Mouse (Mus musculus) liver, embryonic 11.5 days (tissue): ENCODE measurements around the gene Hsf4. TPM values are rescaled to one million over a fixed set of nuclear protein-coding genes. Genes with fewer than 3 reads are reported as not detected.
A peak's percentile ranks its signal among the peaks of the same experiment; 100 is the strongest.

Source experiments
- microRNA counts: library from miRNA; unstranded; fragments of <30 nt; microRNA quantifications from one replicate; lab custom pipeline; 2015
- microRNA-seq: library from miRNA; unstranded; fragments of <30 nt; microRNA quantifications from one replicate; pipeline ENCODE4, GENCODE M21; 2017; ENCODE audit warnings: borderline number of aligned reads
- polyA plus RNA-seq: library from polyadenylated mRNA; unstranded; fragments of >200 nt; fragmentation: Nextera tagmentation; extraction: Ambion mirVana; gene quantifications from 2 replicates; pipeline ENCODE4 v1.2.1, GENCODE M21; 2014

The Hsf4 gene
- polyA plus RNA-seq, 1 experiment from 2014 or later: not detected

MicroRNAs within 50 kb of the gene (microRNA counts, 519-probe panel; counts per million panel counts)
- 2,944 counts per million, percentile 11 among the panel's probes with 10 or more counts for microRNA mmu-miR-328 (lab: Ali Mortazavi, UCI)

Small RNA genes lying within 50 kb of the gene (microRNA-seq; reads per million reads assigned to microRNA genes)
- gene Gm27320 (not detected), gene Mir328 (367 reads per million, percentile 62 among the genes with 10 or more reads in this experiment)

Other genes starting within 250 kb of the Hsf4 start
- gene Ces3a, start 221.2 kb upstream of the Hsf4 start, polyA plus RNA-seq: not detected in 2 replicates
- gene Ces3b, start 186.0 kb upstream of the Hsf4 start, polyA plus RNA-seq: not detected in 2 replicates
- gene Ces4a, start 138.0 kb upstream of the Hsf4 start, polyA plus RNA-seq: not detected in 2 replicates
- 31.1 and 32.7 TPM in 2 replicates for gene Cbfb, start 99.1 kb upstream of the Hsf4 start, polyA plus RNA-seq
- 24.0 and 25.2 TPM in 2 replicates for gene D230025D16Rik, start 44.7 kb upstream of the Hsf4 start, polyA plus RNA-seq
- 4.2 and 4.4 TPM in 2 replicates for gene B3gnt9, start 14.6 kb upstream of the Hsf4 start, polyA plus RNA-seq
- gene Tradd, start 5.2 kb upstream of the Hsf4 start, polyA plus RNA-seq: 23.1 and 23.2 TPM in 2 replicates
- 2.0 and 2.4 TPM in 2 replicates for gene Fbxl8, start 5.2 kb upstream of the Hsf4 start, polyA plus RNA-seq
- gene Nol3, start 6.3 kb downstream of the Hsf4 start, polyA plus RNA-seq: 0.14 and 0.51 TPM in 2 replicates
- 4.7 and 5.1 TPM in 2 replicates for gene 4931428F04Rik, start 20.1 kb downstream of the Hsf4 start, polyA plus RNA-seq
- gene Exoc3l, start 26.3 kb downstream of the Hsf4 start, polyA plus RNA-seq: 13.7 and 19.6 TPM in 2 replicates
- gene E2f4, start 27.9 kb downstream of the Hsf4 start, polyA plus RNA-seq: 266 and 301 TPM in 2 replicates
- 2.6 and 3.0 TPM in 2 replicates for gene Elmo3, start 35.8 kb downstream of the Hsf4 start, polyA plus RNA-seq
- 5.7 and 6.2 TPM in 2 replicates for gene Lrrc29, start 56.5 kb downstream of the Hsf4 start, polyA plus RNA-seq
- 138 and 142 TPM in 2 replicates for gene Tmem208, start 56.6 kb downstream of the Hsf4 start, polyA plus RNA-seq
- gene Fhod1, start 78.2 kb downstream of the Hsf4 start, polyA plus RNA-seq: 2.3 and 3.1 TPM in 2 replicates
- gene Slc9a5, start 79.0 kb downstream of the Hsf4 start, polyA plus RNA-seq: 1.5 and 1.6 TPM in 2 replicates
- 0.30 TPM in 1 of 2 replicates, not detected in the other for gene Plekhg4, start 103.5 kb downstream of the Hsf4 start, polyA plus RNA-seq
- not detected in 2 replicates for gene Kctd19, start 143.7 kb downstream of the Hsf4 start, polyA plus RNA-seq
- 0.19 TPM in 1 of 2 replicates, not detected in the other for gene Lrrc36, start 143.8 kb downstream of the Hsf4 start, polyA plus RNA-seq
- 3.1 and 3.2 TPM in 2 replicates for gene Tppp3, start 201.7 kb downstream of the Hsf4 start, polyA plus RNA-seq
- gene Zdhhc1, start 227.1 kb downstream of the Hsf4 start, polyA plus RNA-seq: 6.4 and 8.9 TPM in 2 replicates
- 13.8 and 16.4 TPM in 2 replicates for gene Hsd11b2, start 249.0 kb downstream of the Hsf4 start, polyA plus RNA-seq